Mouse (Mus musculus) hindbrain, postnatal 0 days (tissue): ENCODE measurements around the gene Naa11. TPM values are rescaled to one million over a fixed set of nuclear protein-coding genes. Genes with fewer than 3 reads are reported as not detected.

Experiments used
- ATAC-seq: fragments of 200-750 bp; cut with Nextera tagmentation; 2 replicates; pipeline ENCODE4 v1.8.0; 2017; ENCODE audit warnings: mild to moderate bottlenecking, moderate TSS enrichment, moderate library complexity
- DNase-seq: peaks from one replicate; pipeline ENCODE4 v3.0.0-alpha.2; 2015; ENCODE audit warnings: low spot score
- H3K27ac ChIP-seq: fragments of 300-500 bp; sonication (generic); 2 replicates; pipeline ENCODE4 v1.5.1; 2014; ENCODE audit warnings: mild to moderate bottlenecking
- H3K27me3 ChIP-seq: fragments of 300-500 bp; sonication (generic); 2 replicates; pipeline ENCODE4 v1.6.1; 2014; ENCODE audit warnings: low read length, mixed read lengths; ENCODE audit not compliant: insufficient read depth
- H3K36me3 ChIP-seq: fragments of 300-500 bp; sonication (generic); 2 replicates; pipeline ENCODE4 v1.6.1; 2014; ENCODE audit warnings: low read length, mixed read lengths; ENCODE audit not compliant: insufficient read depth
- H3K4me1 ChIP-seq: fragments of 300-500 bp; sonication (generic); 2 replicates; pipeline ENCODE4 v1.6.1; 2014; ENCODE audit warnings: antibody characterized with exemption, low read length, mixed read lengths; ENCODE audit not compliant: insufficient read depth
- H3K4me2 ChIP-seq: fragments of 300-500 bp; sonication (generic); 2 replicates; pipeline ENCODE4 v1.6.1; 2014; ENCODE audit warnings: low read depth, mild to moderate bottlenecking, low read length, moderate library complexity, mixed read lengths
- H3K4me3 ChIP-seq: fragments of 300-500 bp; sonication (generic); 2 replicates; pipeline ENCODE4 v1.5.1; 2014; ENCODE audit warnings: low read length
- H3K9ac ChIP-seq: fragments of 300-500 bp; sonication (generic); replicated peaks from 2 replicates; pipeline ENCODE4 v1.6.1; 2014; ENCODE audit warnings: mild to moderate bottlenecking, low read length, moderate library complexity, mixed read lengths
- H3K9me3 ChIP-seq: fragments of 300-500 bp; sonication (generic); 2 replicates; pipeline ENCODE4 v1.6.1; 2016; ENCODE audit warnings: low read length, mixed read lengths
- CTCF ChIP-seq: IDR thresholded peaks from 2 replicates; pipeline ENCODE4 v1.5.1; 2016; ENCODE audit warnings: antibody characterized with exemption, control low read depth, low read depth
- WGBS: fragments of 180-500 bp; shearing (Covaris S2); extraction: QIAGEN DNeasy Blood & Tissue Kit; methylation state at CpG from one replicate; pipeline ENCODE4 v1.1.7; 2014; 5-methylcytosine and 5-hydroxymethylcytosine counted together
- polyA plus RNA-seq: library from polyadenylated mRNA; unstranded; fragments of >200 nt; fragmentation: Nextera tagmentation; extraction: Ambion mirVana; gene quantifications from 2 replicates; pipeline ENCODE4 v1.2.1, GENCODE M21; 2015
- total RNA-seq: library from RNA; depleted of rRNA; stranded (reverse); fragments of >200 nt; gene quantifications from 2 replicates; pipeline ENCODE4 v1.2.3, GENCODE M21; 2014; rRNA removed

Naa11 gene
- total RNA-seq (not detected in 2 replicates), polyA plus RNA-seq (0.05 TPM in 1 of 2 replicates, not detected in the other)

DNA sequence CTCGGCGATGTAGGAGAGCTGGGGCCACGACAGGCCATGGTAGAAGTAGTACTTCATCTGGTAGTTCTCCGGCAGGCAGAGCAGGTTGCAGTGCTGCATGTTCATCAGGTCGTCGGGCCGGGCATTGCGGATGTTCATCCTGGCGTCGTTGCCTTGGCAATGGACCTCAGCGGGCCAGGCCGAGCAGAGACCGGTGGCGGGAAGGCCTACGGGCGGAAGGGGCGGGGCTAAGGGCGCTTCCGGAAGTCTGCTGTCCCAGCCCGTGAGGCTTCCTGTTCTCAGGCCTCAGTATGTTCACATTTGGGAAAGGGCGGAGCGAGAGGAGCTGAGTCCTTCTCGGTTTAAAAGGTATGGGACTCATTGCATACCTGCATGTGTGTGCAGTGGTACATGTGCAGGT, at the start of gene Naa11:
Gene Naa11 (minus strand): TSS at position 220 of the 400 bp plus-strand sequence.
- H3K9ac ChIP-seq = no peak within 1 kb of the TSS
- no peaks in the 10 kb centered on the region for H3K36me3 ChIP-seq
- H3K27me3 ChIP-seq = no peaks in the 10 kb centered on the region
- H3K4me3 ChIP-seq = no peak within 1 kb of the TSS
- H3K9me3 ChIP-seq = no peaks in the 10 kb centered on the region
- no peak within 1 kb of the TSS for H3K27ac ChIP-seq
- DNase-seq (no peak), ATAC-seq (no peak)
- TF ChIP-seq CTCF = no peak
- WGBS = 97% methylated on average over 23 of the region's 23 CpGs
- H3K4me1 ChIP-seq = no peaks in the 10 kb centered on the region
- H3K4me2 ChIP-seq = no peak within 1 kb of the TSS

DNA sequence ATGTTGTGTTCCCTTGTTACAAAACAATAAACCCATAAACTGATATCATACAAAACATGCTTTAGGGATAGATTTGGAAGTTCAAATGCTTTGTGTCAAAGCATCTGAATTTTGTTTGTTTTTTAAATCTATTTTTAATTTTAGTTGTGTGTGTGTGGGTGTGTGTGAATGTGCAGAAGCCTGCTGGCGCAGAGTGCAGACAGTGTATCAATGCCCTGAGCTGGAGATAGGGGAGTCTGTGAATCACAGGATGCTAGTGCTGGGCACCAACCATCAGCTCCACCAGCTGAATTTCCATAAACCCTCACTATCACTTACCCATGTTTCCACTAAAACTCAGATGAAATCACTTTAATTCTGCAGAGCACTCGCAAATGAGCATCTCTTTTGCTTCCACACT, 40.3 kb upstream of the Naa11 start:
- Histone ChIP-seq H3K27ac (no peak overlapping the region), H3K9me3 (no peaks in the 10 kb centered on the region), H3K4me1 (no peaks in the 10 kb centered on the region), H3K4me3 (no peak overlapping the region), H3K4me2 (no peak overlapping the region), H3K9ac (no peak overlapping the region), H3K27me3 (no peaks in the 10 kb centered on the region), H3K36me3 (no peaks in the 10 kb centered on the region)
- 94% methylated on average over 2 of the region's 2 CpGs for WGBS
- TF ChIP-seq CTCF = no peak
- ATAC-seq (no peak), DNase-seq (no peak)

- no peak for ATAC-seq
- no peak for DNase-seq
- WGBS = 66% methylated on average over 9 of the region's 9 CpGs
- Histone ChIP-seq H3K4me3 (no peak overlapping the region), H3K27ac (no peak overlapping the region), H3K9ac (no peak overlapping the region), H3K4me1 (no peaks in the 10 kb centered on the region), H3K27me3 (no peaks in the 10 kb centered on the region), H3K4me2 (no peak overlapping the region), H3K36me3 (no peaks in the 10 kb centered on the region), H3K9me3 (no peaks in the 10 kb centered on the region)
- TF ChIP-seq CTCF = no peak
Measured at GRCm38 (mm10) chr5:97429976-97430375, 37.8 kb upstream of the Naa11 start.

DNA sequence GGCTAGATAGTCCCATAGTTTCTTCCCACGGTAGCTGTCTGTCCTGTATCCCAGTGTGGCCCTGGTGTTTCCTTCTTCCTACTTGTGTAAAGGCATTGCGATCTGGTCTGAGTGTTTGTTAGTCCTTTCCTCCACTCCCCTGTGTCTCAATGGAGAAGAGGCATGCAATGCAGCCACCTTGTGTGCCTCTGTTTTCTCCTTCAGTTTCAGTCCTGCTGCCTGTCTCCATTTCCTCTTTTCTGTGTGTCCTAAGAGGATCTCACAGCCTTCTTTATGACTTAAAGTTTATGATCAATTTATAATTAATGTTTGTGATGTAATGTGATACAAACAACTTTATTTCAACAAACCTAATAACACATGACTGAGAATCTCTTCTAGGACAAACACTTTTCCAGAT, 29.5 kb upstream of the Naa11 start:
- Histone ChIP-seq H3K27me3 (no peaks in the 10 kb centered on the region), H3K9me3 (0 out of 2 replicates have a peak, but pooled peaks cover 3% of the 10 kb centered on the region), H3K4me1 (no peaks in the 10 kb centered on the region), H3K9ac (no peak overlapping the region), H3K4me2 (no peak overlapping the region), H3K27ac (no peak overlapping the region), H3K36me3 (no peaks in the 10 kb centered on the region), H3K4me3 (no peak overlapping the region)
- ATAC-seq (no peak), DNase-seq (no peak)
- TF ChIP-seq CTCF = no peak
- 96% methylated on average over 2 of the region's 2 CpGs for WGBS

DNA sequence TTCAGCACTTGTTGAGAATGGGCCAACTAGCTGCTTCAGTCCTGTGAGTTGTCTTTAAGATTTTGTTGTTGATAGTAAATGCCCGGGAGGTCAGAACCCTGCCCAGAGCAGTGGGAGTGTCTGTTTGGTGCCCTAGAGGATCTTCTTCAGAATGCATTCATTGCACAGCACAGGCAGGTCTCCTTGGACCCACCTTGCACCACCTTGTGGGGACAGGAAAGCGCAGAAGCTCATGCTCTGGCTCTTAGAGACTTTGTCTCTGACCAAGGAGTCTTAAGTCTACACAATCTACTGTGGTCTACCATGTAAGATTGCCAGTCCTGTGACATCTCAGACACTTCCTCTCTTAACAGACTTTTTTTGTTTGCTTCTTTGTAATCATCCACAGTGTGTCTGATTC, 25.0 kb upstream of the Naa11 start:
- 77% methylated on average over 2 of the region's 2 CpGs for WGBS
- peak; percentile 9; the same call in 1 of the 2 replicates for TF ChIP-seq CTCF
- ATAC-seq (no peak), DNase-seq (no peak)
- Histone ChIP-seq H3K4me2 (no peak overlapping the region), H3K27me3 (no peaks in the 10 kb centered on the region), H3K9ac (no peak overlapping the region), H3K36me3 (no peaks in the 10 kb centered on the region), H3K9me3 (no peaks in the 10 kb centered on the region), H3K4me3 (no peak overlapping the region), H3K27ac (no peak overlapping the region), H3K4me1 (no peaks in the 10 kb centered on the region)

DNA sequence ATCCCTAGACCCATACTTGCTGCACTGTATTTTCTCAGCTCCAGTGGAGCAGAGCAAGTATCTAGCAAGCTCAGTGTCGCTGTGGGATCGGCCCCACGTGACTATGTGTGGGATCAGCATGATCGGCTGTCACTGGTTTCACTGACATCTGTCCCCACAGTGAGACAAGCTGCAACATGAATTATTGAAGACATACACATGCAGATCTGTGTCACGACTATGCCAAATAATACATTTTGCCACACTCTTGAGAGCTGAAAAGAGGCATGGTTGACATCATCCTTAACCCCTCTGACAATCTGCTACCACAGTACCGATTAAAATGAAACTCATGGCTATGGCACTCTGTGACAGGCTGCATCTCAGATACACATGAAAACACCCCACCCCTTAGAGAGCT, 23.7 kb upstream of the Naa11 start:
- no peak overlapping the region for H3K4me3 ChIP-seq
- 37% methylated on average over 6 of the region's 6 CpGs for WGBS
- no peaks in the 10 kb centered on the region for H3K9me3 ChIP-seq
- no peaks in the 10 kb centered on the region; the same call in 1 of the 2 replicates for H3K4me1 ChIP-seq
- peak; percentile 93 for ATAC-seq
- no peaks in the 10 kb centered on the region for H3K27me3 ChIP-seq
- TF ChIP-seq CTCF = no peak
- no peaks in the 10 kb centered on the region for H3K36me3 ChIP-seq
- DNase-seq = peak; percentile 77
- H3K4me2 ChIP-seq = no peak overlapping the region
- H3K9ac ChIP-seq = no peak overlapping the region
- no peak overlapping the region for H3K27ac ChIP-seq

DNA sequence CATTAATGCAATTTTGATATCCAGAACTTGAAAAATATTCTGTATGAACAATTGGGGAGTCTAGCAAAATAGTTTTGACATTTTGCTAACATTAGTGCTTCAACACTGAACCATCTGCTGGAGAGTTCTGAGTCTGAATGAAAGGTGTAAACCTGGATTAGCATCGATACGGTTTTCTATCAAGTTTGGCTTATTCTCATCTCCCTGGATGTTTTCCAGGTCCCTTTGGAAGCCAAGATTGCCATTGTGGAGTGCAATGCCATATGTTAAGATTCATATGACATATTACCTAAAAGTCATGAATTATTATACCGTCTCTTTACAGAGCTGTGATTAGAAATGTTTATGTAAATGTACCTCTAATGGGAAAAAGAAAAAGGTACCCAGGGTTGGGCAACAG, 21.5 kb upstream of the Naa11 start:
- DNase-seq = peak; percentile 22
- no peak overlapping the region for H3K9ac ChIP-seq
- 60% methylated on average over 3 of the region's 3 CpGs for WGBS
- no peak overlapping the region for H3K4me3 ChIP-seq
- no peak for TF ChIP-seq CTCF
- H3K9me3 ChIP-seq = no peaks in the 10 kb centered on the region
- H3K4me2 ChIP-seq = no peak overlapping the region
- H3K4me1 ChIP-seq = no peaks in the 10 kb centered on the region; the same call in 1 of the 2 replicates
- no peaks in the 10 kb centered on the region for H3K36me3 ChIP-seq
- no peak overlapping the region for H3K27ac ChIP-seq
- H3K27me3 ChIP-seq = no peaks in the 10 kb centered on the region
- no peak for ATAC-seq
